Mouse (Mus musculus) stomach, postnatal 0 days (tissue): ENCODE data around the gene Epha6.

Experiments
- CTCF ChIP-seq: IDR thresholded peaks from 2 replicates; pipeline ENCODE4 v1.5.1; 2016; ENCODE audit warnings: antibody characterized with exemption, low read depth, mild to moderate bottlenecking, moderate library complexity
- EP300 ChIP-seq: optimal IDR thresholded peaks from 2 replicates; pipeline ENCODE3; 2016; ENCODE audit warnings: antibody characterized with exemption

GRCm38 (mm10) chr16:60283963-60284362 is 321.4 kb downstream of the Epha6 start:
- TF ChIP-seq CTCF (no peak), EP300 (no peak)
